Mouse (Mus musculus): ENCODE data around the gene Eps8. TPM values are rescaled to one million over a fixed set of nuclear protein-coding genes. Genes with fewer than 3 reads are reported as not detected.
A peak's percentile ranks its signal among the peaks of the same experiment; 100 is the strongest.

Eps8 gene
- polyA plus RNA-seq, 1 experiment from 2014 or later: 4.8 TPM

DNA sequence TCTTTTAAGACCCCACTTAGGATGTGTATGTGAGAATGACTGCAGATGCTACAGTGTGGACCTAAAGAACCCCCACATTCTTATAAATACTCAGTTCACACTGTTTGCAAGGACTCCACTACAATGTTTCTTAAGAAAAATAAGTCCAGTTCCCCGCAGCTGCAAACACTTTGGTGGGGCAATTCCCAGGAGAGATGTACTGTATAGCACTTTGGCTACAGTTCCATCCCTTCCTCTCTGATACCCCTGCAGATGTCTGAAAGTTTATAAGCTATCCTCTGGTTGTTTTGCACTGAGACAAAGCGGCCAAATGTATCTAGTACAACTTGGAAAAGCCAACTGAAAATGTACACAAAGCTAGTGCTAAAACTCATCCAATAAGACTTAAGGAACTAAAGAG lies 8.0 kb downstream of the Eps8 start:
- H3K4me2 ChIP-seq (ENCODE audit: low read depth, low read length): peak overlapping the region; percentile 80
- 60% methylated on average over 2 of the region's 2 CpGs for WGBS (ENCODE audit: insufficient replicate concordance)
- no peak overlapping the region for H3K9ac ChIP-seq (replicated peaks)
- peak overlapping the region; percentile 55; the same call in 1 of the 2 replicates for H3K27ac ChIP-seq (ENCODE audit: low read depth)
- DNase-seq (no peak), ATAC-seq (0 out of 2 replicates have a peak, but pooled peaks have one; percentile 35)
- H3K27me3 ChIP-seq (ENCODE audit: insufficient read depth, low read length): peaks cover 19% of the 10 kb centered on the region
- H3K4me1 ChIP-seq (ENCODE audit: insufficient read depth): 0 out of 2 replicates have a peak, but pooled peaks cover 4% of the 10 kb centered on the region
- TF ChIP-seq EP300 (IDR thresholded peaks at IDR 0.05; ENCODE audit: low read depth): no peak
- TF ChIP-seq CTCF (IDR thresholded peaks at IDR 0.05; ENCODE audit: low read depth): no peak
- H3K9me3 ChIP-seq (ENCODE audit: low read length): no peaks in the 10 kb centered on the region
- H3K36me3 ChIP-seq (replicated peaks; ENCODE audit: insufficient read depth, low read length): no peaks in the 10 kb centered on the region
- no peak overlapping the region for H3K4me3 ChIP-seq (ENCODE audit: low read depth, low read length)

DNA sequence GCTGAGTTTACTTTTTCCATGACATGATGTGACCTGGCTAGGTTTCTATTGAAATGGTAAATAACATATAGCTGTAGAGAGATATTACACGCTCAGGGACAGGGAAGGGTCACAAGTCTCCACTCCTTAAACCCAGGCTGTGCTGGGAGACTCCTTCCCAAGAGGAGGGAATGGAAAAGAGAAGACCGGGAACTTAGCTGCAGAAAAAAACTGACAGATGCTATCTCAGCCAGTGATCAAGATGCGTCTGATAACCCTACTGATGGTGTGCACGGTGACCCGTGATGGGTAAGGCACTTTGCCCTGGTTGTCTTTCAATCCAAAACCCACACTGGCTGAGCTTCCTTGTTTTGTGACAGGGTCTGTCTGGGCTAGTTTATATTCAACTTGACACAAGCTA lies 9.8 kb downstream of the Eps8 start:
- H3K9ac ChIP-seq (replicated peaks): no peak overlapping the region
- DNase-seq (no peak), ATAC-seq (no peak)
- TF ChIP-seq EP300 (IDR thresholded peaks at IDR 0.05; ENCODE audit: low read depth) (no peak), CTCF (IDR thresholded peaks at IDR 0.05; ENCODE audit: low read depth) (no peak)
- peaks cover 19% of the 10 kb centered on the region for H3K27me3 ChIP-seq (ENCODE audit: insufficient read depth, low read length)
- no peak overlapping the region for H3K4me2 ChIP-seq (ENCODE audit: low read depth, low read length)
- no peak overlapping the region for H3K4me3 ChIP-seq (ENCODE audit: low read depth, low read length)
- no peak overlapping the region for H3K27ac ChIP-seq (ENCODE audit: low read depth)
- no peaks in the 10 kb centered on the region for H3K36me3 ChIP-seq (replicated peaks; ENCODE audit: insufficient read depth, low read length)
- no peaks in the 10 kb centered on the region for H3K9me3 ChIP-seq (ENCODE audit: low read length)
- 0 out of 2 replicates have a peak, but pooled peaks cover 4% of the 10 kb centered on the region for H3K4me1 ChIP-seq (ENCODE audit: insufficient read depth)
- 74% methylated on average over 5 of the region's 5 CpGs for WGBS (ENCODE audit: insufficient replicate concordance)

DNA sequence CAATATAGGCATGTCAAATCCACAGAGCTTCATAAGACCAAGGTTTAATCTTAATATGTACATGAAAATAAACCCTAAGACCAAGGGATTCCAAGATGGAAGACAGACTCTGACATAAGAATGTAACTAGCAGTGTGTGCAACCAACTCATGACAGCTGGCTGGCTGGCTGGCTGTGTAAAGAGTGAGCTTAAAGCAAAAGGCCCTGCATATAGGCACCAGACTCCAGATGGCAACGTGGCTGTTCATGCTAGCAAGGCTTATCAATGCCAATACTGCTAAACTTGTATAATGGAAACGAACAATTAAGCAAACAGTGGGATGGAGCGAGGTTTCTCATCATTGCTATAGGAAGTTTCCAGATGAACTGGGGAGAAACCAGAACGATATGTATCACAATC lies 10.9 kb downstream of the Eps8 start:
- Histone ChIP-seq H3K9ac (replicated peaks) (no peak overlapping the region), H3K27me3 (ENCODE audit: insufficient read depth, low read length) (peaks cover 13% of the 10 kb centered on the region), H3K27ac (ENCODE audit: low read depth) (no peak overlapping the region), H3K4me3 (ENCODE audit: low read depth, low read length) (no peak overlapping the region), H3K36me3 (replicated peaks; ENCODE audit: insufficient read depth, low read length) (no peaks in the 10 kb centered on the region), H3K4me1 (ENCODE audit: insufficient read depth) (0 out of 2 replicates have a peak, but pooled peaks cover 4% of the 10 kb centered on the region), H3K9me3 (ENCODE audit: low read length) (no peaks in the 10 kb centered on the region), H3K4me2 (ENCODE audit: low read depth, low read length) (no peak overlapping the region)
- TF ChIP-seq CTCF (IDR thresholded peaks at IDR 0.05; ENCODE audit: low read depth) (no peak), EP300 (IDR thresholded peaks at IDR 0.05; ENCODE audit: low read depth) (no peak)
- DNase-seq: no peak
- WGBS (ENCODE audit: insufficient replicate concordance): 69% methylated on average over 4 of the region's 4 CpGs
- ATAC-seq: no peak

DNA sequence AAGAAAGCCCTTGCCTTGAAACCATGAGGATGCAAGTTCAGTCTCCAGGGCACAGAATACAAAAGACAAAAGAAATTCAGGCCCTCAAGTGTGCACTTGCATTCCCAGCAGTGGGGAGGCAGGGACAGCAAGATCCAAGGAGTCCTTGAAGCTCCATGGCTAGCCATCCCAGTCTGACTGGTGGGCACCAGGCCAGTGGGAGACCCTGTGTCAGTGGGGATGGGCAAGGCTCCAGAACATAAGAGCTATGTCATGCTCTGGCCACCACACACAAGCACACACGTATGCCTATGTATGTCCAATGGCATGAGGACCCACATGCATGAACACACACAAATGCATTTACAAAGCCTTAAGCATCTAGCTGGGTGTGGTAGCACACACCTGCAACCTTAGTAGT lies 13.0 kb downstream of the Eps8 start:
- 75% methylated on average over 1 of the region's 1 CpGs for WGBS (ENCODE audit: insufficient replicate concordance)
- DNase-seq: no peak

DNA sequence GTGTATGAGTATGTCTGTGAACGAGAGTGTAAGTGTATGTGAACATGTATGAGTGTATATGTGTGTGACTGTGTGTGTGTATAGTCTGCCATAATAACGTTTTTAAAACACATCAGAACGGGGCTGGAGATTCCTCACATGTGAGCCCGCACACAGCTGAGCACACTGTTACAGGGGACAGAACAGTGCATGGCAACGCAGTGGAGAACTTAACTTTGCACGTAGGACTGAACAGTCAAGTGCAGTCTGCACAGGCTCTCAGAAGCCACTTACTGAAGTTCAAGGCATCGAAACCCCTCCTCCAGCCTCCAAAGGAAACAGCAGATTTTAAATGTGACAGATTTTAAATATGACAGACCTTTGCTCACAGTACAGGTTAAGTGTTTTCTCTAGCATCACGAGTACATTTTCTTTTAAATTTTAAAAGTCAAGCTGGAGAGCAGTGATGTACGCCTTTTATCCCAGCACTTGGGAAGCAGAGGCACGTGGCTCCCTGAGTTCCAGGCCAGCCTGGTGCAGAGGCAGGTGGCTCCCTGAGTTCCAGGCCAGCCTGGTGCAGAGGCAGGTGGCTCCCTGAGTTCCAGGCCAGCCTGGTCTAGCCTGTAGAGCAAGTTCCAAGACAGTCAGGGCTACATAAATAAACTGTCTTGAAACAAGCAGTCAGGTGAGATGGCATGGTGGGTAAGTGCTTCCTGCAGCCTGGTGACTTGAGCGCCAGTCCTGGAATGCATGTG lies 15.7 kb downstream of the Eps8 start:
- WGBS (ENCODE audit: insufficient replicate concordance): 76% methylated on average over 11 of the region's 11 CpGs

More for the DNA sequence above, 13.0 kb downstream of the Eps8 start:
- TF ChIP-seq EP300 (IDR thresholded peaks at IDR 0.05; ENCODE audit: low read depth): no peak
- TF ChIP-seq CTCF (IDR thresholded peaks at IDR 0.05; ENCODE audit: low read depth): no peak
- Histone ChIP-seq H3K27ac (ENCODE audit: low read depth) (no peak overlapping the region), H3K4me2 (ENCODE audit: low read depth, low read length) (no peak overlapping the region), H3K9ac (replicated peaks) (no peak overlapping the region), H3K9me3 (ENCODE audit: low read length) (no peaks in the 10 kb centered on the region), H3K4me3 (ENCODE audit: low read depth, low read length) (no peak overlapping the region), H3K36me3 (replicated peaks; ENCODE audit: insufficient read depth, low read length) (no peaks in the 10 kb centered on the region), H3K4me1 (ENCODE audit: insufficient read depth) (no peaks in the 10 kb centered on the region), H3K27me3 (ENCODE audit: insufficient read depth, low read length) (no peaks in the 10 kb centered on the region)
- ATAC-seq: no peak

DNA sequence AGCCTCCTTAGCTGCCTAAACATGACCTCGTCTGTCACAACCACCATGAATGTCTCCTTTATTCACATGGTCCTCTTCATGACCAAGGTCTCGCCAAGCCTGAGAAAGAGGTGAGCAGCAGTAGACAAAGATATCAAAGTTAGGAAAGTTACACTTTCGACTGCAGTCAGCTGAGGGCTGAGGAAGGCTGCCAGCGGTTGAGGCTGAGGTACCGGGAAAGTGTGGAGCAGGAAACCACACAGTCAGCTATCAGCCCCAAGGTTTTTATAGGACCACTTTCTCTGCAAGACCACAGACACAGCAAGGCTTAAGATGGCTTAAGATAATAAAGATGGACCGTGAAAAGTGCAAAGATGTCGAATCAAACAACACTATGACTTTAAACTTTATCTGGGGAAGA lies 17.2 kb downstream of the Eps8 start:
- Histone ChIP-seq H3K4me3 (ENCODE audit: low read depth, low read length) (no peak overlapping the region), H3K9me3 (ENCODE audit: low read length) (no peaks in the 10 kb centered on the region), H3K36me3 (replicated peaks; ENCODE audit: insufficient read depth, low read length) (no peaks in the 10 kb centered on the region), H3K4me2 (ENCODE audit: low read depth, low read length) (no peak overlapping the region), H3K27me3 (ENCODE audit: insufficient read depth, low read length) (no peaks in the 10 kb centered on the region), H3K4me1 (ENCODE audit: insufficient read depth) (no peaks in the 10 kb centered on the region), H3K9ac (replicated peaks) (no peak overlapping the region), H3K27ac (ENCODE audit: low read depth) (no peak overlapping the region)
- no peak for ATAC-seq
- no peak for TF ChIP-seq CTCF (IDR thresholded peaks at IDR 0.05; ENCODE audit: low read depth)
- TF ChIP-seq EP300 (IDR thresholded peaks at IDR 0.05; ENCODE audit: low read depth): no peak
- no peak for DNase-seq
- WGBS (ENCODE audit: insufficient replicate concordance): 30% methylated on average over 7 of the region's 7 CpGs

More for the DNA sequence above, 15.7 kb downstream of the Eps8 start:
- DNase-seq (no peak), ATAC-seq (no peak)
- Histone ChIP-seq H3K4me3 (ENCODE audit: low read depth, low read length) (no peak overlapping the region), H3K9me3 (ENCODE audit: low read length) (no peaks in the 10 kb centered on the region), H3K4me1 (ENCODE audit: insufficient read depth) (no peaks in the 10 kb centered on the region), H3K9ac (replicated peaks) (no peak overlapping the region), H3K36me3 (replicated peaks; ENCODE audit: insufficient read depth, low read length) (no peaks in the 10 kb centered on the region), H3K4me2 (ENCODE audit: low read depth, low read length) (no peak overlapping the region), H3K27ac (ENCODE audit: low read depth) (no peak overlapping the region), H3K27me3 (ENCODE audit: insufficient read depth, low read length) (no peaks in the 10 kb centered on the region)
- no peak for TF ChIP-seq CTCF (IDR thresholded peaks at IDR 0.05; ENCODE audit: low read depth)

All from liver, postnatal 0 days (tissue).